Mouse (Mus musculus): ENCODE measurements around the gene Tpo. TPM values are rescaled to one million over a fixed set of nuclear protein-coding genes. Genes with fewer than 3 reads are reported as not detected.

The Tpo gene
- total RNA-seq, 2 experiments from 2014 or later = 0.11 to 0.20 TPM

- intact Hi-C loops (cut with DNase I) = no loop called here
Observed at GRCm38 (mm10) chr12:30030571-30030970, 101.9 kb downstream of the Tpo start.

GRCm38 (mm10) chr12:30029111-30029510, 103.3 kb downstream of the Tpo start:
- intact Hi-C loops (cut with DNase I) = no loop called here
- no peak for DNase-seq (ENCODE audit: low spot score in 2 of 2)

More at GRCm38 (mm10) chr12:30030571-30030970, 101.9 kb downstream of the Tpo start:
- DNase-seq (ENCODE audit: low spot score in 2 of 2) = no peak

DNA sequence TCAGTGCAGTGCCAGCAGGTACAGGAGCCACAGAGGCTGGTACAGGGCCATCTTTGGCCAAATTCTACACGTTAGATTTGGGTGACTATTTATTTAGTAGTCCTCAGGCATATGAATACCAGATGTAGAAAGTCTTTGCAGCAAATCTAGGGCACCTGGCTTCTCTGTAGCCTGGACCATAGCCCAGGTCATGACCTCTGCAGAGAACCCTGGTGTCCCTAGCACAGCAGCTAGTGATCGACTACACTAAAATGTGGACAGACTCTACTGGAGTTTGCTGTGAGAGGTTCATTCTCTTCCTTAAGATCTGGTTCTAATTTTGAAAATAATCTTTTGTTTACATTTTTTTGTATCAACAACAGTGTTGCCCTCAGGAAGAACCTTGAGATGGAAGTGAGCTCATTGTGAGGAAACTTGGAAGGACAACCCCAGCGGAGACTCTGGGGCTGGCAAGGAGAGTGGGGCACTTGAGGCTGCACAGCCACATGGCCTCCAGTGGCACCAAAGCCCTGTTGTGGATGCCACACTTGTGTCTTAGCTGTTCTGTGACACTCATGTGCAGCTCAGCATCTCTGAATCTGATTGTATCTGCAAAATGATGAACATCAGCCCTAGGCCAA, 104.6 kb downstream of the Tpo start:
- no peak for DNase-seq (ENCODE audit: low spot score in 2 of 2)
- intact Hi-C loops (cut with DNase I) = no loop called here

DNA sequence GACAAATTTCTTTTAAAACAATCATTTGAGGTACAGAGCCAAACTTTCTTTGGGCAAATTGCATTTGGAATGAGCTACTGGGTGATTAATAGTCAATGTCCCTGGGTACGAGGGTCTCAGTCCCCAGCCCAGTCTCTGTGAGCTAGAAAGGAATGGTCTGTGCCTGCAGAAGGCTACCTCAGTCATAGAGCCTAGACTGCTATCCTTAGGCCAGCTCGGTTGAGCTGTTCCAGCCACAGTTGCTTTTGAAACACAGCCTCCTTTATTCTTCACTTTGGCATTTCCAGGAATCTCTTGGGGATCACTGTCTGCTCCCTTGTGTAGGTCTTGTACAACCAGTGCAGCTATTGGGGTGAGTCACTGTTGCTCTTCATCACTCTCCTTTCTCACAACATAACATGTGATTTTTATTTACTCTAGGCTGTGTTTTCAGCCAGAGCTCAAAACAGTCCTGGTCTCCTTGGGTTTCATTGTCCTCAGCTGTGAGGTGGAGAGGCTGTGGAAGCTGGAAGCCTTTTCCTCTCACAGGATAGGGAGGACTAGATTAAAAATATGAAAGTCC, 108.1 kb downstream of the Tpo start:
- no peak for DNase-seq (ENCODE audit: low spot score in 2 of 2)
- intact Hi-C loops (cut with DNase I) = loop anchor here (5.0 kb wide), 1 partner anchor 87 kb away; the partner anchor contains the start of gene Pxdn

DNA sequence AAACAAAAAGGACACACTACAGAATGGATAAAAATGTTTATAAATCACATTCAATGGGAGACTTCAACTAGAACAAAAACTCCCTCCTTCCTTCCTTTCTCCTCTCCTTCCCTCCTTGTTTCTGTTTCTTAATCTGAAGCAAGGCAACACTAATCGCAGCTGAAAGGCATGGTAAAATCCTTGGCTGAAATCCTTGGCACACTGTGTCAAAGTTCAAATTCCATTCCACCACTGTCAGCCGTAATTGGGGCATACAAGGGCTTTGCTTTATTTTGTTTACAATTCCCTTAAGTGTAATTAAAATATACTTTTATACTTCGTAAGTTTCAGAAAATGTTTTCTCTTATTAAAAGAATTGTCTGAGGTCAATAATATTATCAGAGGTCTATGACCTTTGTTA, 108.9 kb downstream of the Tpo start:
- DNase-seq (ENCODE audit: low spot score in 2 of 2) = no peak
- intact Hi-C loops (cut with DNase I) = loop anchor here (5.0 kb wide), 1 partner anchor 86 kb away; the partner anchor contains the start of gene Pxdn

GRCm38 (mm10) chr12:30020447-30020846, 112.0 kb downstream of the Tpo start:
- DNase-seq (ENCODE audit: low spot score in 2 of 2) = no peak
- intact Hi-C loops (cut with DNase I) = loop anchor here (5.0 kb wide), 1 partner anchor 83 kb away; the partner anchor contains the start of gene Pxdn

DNA sequence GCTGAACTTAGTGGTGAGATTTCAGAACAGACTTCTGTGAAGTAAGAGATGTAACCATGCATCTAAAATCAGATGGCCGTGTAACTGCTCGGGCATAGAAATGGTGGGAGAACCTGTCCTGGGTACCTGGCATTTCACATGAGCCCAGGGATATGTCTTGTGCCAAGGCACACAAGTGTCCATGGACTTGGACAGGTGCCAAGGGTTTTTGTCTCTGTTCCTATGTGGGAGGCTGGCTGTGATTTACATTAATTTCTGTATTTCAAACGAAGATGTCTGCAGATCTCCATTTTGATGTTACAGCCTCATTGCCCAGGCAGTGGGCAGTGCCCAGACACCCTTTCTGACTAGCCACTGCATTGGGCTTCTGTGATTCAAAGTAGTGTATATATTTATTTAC, 115.3 kb downstream of the Tpo start:
- intact Hi-C loops (cut with DNase I) = no loop called here

GRCm38 (mm10) chr12:30015501-30015900, 116.9 kb downstream of the Tpo start:
- intact Hi-C loops (cut with DNase I) = no loop called here
- DNase-seq (ENCODE audit: low spot score in 2 of 2) = peak in 1 of 2 experiments; percentile 41

More for the DNA sequence above, 115.3 kb downstream of the Tpo start:
- DNase-seq (ENCODE audit: low spot score in 2 of 2) = no peak

GRCm38 (mm10) chr12:30008741-30009140, 123.7 kb downstream of the Tpo start:
- peak in 1 of 2 experiments; percentile 34 for DNase-seq (ENCODE audit: low spot score in 2 of 2)
- intact Hi-C loops (cut with DNase I) = no loop called here

DNA sequence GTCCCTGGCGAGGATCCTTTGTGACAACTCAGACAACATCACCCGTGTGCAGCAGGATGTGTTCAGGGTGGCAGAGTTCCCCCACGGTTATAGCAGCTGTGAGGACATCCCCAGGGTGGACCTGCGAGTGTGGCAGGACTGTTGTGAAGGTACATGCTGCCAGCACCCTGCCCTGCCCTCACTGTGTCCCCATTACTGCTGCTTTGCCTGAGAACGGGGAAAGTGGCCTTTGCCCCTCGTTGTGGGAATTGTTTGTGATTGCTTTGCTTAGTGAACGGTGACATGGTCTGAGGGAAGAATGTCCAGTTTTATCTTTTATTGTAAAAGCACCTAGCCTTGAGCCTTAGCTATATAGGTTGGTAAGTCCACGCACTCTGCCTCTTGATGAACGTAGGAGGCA, 125.8 kb downstream of the Tpo start:
- DNase-seq (ENCODE audit: low spot score in 2 of 2) = no peak
- intact Hi-C loops (cut with DNase I) = no loop called here

Other genes starting within 250 kb of the Tpo start
- gene Pxdn, start 195.0 kb downstream of the Tpo start, total RNA-seq (2021) = 10 to 100 TPM; 42.7 to 49.8 TPM
- 1 to 10 TPM; 5.0 to 6.0 TPM for gene Sntg2, start 240.8 kb upstream of the Tpo start, total RNA-seq (2021)